Mouse (Mus musculus) gastrocnemius, adult 8-10 months (tissue): Measurements from ENCODE around the gene Leo1. TPM values are rescaled to one million over a fixed set of nuclear protein-coding genes. Genes with fewer than 3 reads are reported as not detected.
A peak's percentile ranks its signal among the peaks of the same experiment; 100 is the strongest.

Experiments used
- DNase-seq, 2 experiments: peaks; one replicate each; pipeline ENCODE4 v3.0.0; 2022; ENCODE audit warnings: low spot score in 2 of 2
- total RNA-seq, 4 experiments: library from RNA; stranded (reverse); gene quantifications; 2 replicates each; pipeline ENCODE4 v1.2.4; 2022

The Leo1 gene
- 10 to 100 TPM; 14.8 to 23.2 (median 22.2) TPM for total RNA-seq

DNA sequence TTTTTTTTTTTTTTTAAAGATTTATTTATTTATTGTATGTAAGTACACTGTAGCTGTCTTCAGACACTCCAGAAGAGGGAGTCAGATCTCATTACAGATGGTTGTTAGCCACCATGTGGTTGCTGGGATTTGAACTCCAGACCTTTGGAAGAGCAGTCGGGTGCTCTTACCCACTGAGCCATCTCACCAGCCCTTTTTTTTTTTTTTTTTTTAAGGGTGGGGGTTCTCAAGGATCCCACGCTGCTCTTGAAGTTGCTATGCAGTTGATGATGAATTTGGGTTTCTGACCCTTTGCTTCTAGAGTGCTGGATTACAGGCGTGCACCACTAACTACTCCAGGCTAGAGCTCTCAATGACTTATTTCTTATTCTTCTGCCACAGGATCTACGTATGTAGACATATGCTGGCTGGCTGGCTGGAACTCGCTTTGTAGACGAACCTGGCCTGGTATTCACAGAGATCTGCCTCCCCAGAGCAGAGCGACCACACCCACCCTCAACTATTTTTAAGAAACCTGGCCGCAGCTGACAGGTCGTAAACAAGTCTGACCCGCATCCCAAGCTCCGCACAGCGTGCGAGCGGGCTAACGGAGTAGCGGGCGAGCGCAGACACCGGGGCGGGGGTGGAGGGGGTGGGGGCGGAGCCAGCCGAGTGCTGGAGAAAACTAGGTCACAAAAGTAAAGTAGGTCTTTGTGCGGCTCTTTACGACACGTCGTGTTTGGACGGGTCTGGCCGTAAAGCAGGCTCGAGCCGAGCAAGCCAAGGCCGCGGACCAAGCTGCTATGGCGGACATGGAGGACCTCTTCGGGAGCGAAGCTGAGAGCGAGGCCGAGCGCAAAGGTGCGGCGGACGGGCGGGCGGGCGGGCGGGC is at the start of gene Leo1:
Gene Leo1, plus strand, starts transcription at position 729 of the 871 bp plus-strand sequence.
- DNase-seq = peak; percentile 64 to 78

DNA sequence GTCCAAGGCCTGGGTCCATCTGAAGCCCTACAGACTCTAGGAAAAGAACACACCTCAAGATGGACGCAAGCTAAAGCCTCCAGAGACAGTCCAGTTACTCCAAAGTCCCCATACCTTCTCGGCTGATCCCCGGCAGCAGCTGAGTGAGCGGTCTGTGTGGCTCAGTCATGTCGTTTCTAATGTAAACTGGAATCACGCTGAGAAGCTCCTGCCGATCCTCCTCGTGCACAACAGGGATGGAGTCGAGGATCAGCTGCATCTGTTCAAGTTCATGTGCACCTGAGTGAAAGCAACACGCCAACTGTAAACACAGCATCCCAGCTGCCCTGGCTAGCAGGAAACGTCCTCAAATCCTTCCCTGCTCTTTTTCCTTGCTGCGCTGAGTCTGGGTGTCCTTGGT is 48.1 kb upstream of the Leo1 start:
- no peak for DNase-seq

DNA sequence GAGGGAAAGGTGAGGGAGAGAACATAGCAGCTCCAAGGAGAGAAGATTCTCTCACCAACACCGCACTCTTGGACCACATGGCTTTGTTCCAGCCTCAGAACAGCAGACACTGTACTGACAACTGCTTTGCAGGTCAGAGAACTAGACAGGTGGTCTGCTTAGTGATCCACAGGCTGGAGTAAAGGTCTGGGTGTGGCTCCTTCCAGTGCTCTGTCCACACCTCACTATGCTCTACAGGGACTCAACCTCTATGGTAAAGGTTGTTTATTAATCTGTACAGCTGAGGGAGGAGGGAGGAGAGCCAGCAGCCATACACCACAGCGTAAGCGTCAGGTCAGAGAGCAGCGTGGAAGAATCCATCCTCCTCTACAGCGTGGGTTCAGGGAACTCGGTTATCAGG is 45.4 kb upstream of the Leo1 start:
- DNase-seq = no peak

DNA sequence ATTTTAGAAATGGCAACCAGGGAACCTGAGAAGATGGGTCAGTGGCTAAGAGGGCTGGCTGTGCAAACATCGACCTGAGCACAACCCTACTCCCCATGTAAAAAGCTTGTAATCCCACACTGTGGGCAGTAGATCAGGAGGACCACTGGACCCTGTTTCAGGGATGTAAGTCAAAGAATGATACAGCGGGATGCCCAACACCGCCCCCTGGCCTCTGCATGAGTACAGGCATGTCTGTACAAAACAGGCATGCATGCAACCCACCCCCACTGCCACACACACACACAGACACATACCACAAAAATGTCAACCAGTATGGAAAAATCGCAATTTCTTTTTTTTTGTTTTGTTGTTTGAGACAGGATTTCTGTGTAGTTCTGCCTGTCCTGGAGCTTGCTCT is 42.3 kb upstream of the Leo1 start:
- no peak for DNase-seq

DNA sequence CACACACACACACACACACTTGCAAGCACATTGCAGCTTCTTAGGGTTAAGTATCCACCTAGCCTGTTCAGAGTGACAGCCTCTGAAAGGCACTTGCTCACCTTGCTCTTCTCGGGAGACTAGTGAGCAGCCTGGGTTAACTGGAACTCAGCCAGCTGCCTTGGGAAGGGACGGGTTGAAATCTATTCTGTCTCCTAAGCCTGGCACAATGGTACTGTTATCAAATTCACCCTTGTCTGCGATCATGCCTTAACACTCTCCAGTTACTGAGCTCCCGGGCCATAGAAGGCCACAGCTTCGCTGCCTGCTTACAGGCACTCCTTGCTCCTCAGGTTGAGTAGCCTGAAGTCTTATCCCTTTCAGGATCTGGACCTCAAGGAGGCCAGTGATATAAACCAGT is 40.7 kb upstream of the Leo1 start:
- no peak for DNase-seq

DNA sequence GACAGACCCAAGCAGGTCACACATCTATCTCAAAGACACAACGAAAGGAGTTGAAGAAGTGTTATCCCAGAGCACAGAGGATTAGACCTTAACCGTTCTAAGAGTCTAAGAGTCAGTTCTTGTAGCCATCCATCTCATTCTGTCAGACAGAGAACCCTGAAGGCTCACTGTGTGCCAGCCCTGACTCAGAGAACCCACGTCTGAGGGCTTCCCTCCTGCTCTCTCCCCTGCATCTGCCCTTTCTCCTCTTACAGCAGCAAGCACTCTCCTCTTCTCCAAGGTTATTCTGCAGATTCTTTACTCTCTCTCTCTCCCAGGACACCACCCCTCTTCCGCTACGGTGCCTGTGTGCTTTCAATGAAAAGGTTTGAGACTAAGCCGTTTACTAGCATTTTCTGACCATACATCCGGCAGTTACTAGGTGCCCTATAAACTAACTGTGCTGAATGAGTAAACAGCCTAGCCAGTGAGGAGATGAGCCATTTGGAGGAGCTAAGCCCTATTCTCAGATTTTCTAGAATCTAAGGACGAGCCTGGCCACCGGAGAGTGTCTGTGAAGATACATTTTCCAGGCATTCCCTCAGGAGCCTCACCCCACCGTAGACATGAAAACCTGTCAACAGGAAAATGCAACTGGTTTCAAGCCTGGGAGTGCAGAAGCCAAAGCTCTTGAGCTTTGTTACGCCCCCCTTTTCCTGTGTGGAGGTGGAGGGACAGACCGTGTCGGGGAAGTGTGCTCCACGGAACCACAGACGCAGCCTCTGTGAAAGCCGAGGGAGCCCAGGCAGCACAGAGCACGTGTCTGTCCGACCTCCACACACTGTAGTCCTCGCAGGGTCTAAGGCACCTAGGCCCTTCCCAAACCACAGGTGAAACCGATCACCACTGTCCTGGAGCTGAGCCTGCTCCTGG is 39.5 kb upstream of the Leo1 start:
- DNase-seq = no peak

DNA sequence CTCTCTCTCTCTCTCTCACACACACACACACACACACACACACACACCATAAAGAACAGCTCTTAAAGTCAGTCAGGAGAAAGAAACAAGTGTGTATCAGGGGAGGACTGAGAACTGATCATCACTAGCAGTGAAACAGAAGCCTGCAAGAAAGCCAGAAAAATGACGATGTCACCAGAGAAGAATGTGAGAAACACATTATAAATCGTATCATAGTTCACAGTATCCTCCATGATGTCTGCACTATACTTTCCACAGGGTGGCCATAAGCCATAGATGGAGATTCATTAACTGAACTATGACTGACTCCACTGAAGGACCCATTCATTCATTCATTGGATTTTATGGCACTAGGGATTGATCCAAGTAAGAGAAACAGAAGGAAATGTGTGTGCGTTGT is 37.8 kb upstream of the Leo1 start:
- DNase-seq = no peak

DNA sequence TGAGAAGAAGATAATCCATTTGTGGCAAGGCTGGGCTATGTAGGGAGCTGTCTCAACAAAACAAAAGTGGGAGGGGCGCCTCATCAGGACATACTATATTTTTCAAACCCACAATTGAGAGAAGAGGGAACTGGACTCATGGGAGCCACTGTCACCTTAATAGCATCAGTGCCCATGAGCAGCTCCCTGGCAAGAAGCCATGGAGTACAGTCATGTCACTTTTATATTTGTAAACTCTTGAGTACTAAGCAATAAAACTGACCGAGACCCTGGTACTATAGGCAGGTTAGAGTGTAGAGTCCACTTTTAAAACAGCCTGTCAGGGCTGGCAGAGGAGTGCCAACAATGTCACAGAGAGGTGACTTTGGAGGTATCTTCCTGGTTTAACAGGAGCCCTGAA is 35.2 kb upstream of the Leo1 start:
- no peak for DNase-seq

DNA sequence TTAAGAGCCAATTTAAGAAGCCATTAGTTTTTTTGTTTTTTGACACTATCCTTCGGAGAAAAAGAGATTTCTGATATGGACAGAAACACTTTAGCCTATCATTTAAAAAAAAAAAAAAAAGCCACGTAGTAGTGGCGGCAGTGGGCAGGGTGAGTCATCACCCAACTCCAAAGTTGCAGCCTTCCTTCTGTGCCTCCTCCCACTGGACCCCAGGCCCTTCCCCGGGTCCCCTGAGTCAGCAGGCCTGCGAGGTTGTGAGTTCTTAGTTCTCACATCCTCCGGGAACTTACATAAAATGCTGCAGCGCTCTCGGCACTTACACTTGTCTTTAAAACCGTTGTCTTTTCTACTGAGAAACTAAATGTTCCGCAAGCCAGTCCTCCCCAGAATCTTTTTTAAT is 33.5 kb upstream of the Leo1 start:
- DNase-seq = no peak

DNA sequence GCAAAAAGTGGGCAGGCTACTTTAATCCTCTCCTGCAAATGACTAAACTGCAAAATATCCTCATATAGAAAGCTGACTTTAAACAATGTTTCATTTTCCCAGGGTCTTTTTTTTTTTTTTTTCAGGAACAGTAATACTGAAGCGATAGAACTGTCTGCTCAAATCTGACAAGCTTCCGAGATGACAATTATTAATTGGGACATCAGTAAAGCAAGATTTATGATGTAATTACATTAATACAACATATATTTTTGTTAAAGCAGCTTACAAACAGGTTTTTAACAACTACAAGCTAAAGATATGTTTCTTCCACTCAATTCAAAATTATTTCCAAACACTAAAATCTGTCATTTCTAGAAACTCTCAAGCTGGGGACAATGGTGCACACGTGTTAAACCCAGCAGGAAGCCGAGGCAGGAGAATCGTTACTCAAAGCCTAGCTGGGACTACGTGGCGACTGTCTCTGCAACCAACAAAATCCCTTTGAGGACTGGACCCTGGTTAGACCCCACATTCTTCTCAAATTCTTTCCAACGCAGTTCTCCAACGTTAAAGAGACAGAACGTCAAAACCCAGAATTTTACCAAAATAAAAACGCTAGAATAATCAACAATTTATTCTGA is 33.0 kb upstream of the Leo1 start:
- DNase-seq = no peak

DNA sequence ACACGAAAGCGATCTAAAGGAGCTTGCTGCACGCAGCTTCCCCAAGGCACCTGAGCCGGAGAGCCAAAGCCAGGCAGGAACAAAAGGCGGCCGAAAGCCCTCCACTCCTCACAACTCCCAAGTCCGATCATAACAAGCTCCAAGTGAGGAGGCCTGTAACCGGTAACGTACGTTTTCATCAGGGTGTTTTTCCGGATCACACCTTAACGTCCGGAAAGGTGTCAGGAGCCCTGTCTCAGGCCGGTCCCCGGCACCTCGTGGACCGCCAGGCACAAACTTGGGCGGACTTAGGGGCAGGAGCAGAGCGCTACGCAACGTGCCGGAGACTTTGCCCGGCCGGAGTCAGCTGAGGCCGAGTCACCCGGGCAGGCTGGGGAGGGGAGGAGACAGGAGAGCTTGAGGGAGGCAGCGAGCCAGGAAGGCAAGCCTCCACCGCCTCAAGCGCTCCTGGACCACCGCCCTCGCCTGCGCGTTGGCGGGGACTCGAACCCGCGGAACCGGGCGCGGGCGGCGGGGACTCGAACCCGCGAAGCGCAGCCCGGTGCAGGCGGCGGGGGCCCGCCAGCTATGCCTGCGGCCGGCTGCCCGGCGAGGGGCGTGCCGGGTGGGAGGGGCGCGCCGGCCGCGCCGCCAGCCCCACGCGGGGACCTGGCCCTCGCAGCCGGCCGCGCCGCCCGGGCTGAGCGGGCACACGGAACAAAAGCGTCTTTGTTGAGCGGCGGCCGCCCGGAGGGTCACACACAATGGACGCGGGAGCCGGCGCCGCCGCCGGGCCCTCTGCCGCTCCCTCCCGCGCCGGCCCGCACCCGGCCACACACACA is 32.1 kb upstream of the Leo1 start:
- DNase-seq = peak; percentile 60 to 77

DNA sequence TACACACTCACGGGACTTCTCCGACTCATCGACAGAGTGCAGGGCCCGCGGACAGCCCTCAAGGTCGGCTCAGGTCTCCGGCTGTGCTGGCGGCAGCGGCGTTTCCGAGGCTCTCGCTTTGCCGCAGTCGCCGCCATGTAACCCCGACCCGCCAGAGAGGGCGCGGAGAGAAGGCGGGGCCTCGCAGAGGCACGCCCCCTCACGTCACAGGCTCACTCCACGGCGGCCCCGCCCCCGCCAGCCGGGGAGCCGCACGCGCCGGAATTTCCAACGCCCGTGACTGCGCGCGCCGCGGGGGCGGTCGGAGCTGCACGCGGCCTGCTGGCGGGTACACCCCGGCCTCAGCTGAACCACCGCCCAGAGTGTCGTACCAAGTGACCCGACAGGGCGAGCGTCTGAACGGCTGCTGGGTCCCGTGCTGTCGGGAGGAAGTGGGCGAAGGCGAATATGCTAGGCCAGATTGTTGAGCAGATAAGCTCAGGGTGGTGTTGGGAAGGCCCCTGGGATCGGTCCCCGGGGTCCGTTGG is 31.4 kb upstream of the Leo1 start, which contains the start of gene Mapk6:
Gene Mapk6, minus strand, starts transcription at position 154 of the 527 bp plus-strand sequence.
- DNase-seq = peak; percentile 97 to 98

DNA sequence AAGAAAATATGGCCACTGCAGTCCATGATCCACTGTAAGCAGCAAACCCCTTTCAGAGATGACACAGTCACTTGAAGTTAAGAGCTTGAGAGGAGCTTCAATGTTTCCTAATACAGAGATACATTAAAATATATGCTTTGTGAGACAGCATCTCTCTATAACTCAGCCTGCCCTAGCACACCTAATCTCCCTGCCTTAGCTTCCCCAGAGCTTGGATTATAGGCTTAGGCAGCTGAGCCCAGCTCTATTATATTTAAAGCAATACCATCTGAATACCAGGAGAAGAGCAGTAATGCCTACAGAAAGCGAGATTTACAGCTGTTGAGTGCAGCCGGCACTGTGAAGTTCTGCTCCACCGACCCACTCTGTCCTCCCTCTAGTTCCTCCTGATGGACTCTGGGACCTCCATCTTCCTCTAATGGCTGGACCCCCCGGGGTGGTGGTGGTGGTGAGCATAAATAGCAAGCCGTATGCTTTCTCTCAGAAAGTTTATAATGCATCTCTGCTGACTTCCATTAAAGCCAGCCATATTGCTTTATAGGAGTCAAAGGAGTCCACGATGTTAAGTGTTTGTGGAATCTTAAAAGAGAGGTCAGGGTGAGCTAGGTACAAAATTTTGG is 30.3 kb upstream of the Leo1 start:
- no peak for DNase-seq

DNA sequence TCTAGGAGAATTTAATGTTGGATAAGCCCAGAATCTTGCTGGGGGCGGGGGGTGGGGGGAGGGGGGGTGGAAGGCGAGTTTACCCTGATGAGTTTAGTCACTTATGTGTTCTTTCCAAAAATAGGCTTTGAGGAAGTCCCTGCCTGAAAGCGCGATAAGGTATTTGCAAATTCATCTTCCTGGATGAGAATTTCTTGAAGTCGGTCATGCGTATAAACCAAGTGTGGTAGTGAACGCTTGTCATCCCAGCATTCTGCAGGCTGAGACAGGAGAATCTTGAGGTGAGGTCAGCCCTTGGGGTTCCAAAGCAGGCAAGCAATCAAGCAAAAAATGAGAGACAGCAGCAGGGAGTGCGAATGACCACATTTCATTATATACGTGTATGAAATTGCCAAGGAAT is 29.7 kb upstream of the Leo1 start:
- DNase-seq = no peak

DNA sequence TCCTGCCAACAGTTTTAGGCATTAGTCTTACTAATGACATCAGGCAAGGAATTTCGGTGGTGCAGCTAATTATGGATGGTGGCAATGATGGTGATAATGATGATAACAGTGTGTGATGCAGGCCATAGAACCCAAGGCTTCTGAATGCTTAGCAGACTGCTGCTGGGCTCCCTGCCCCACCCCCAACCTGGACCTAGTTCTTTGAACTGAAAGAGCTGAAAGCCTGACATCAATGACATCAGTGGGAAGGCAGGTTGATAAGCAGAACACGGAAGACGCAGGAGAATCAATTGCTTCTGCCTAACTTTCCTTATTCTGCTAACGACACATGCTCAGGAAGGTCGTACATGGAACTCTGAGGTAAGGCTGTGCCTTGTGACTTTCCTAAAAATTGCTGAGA is 28.1 kb upstream of the Leo1 start:
- DNase-seq = no peak

DNA sequence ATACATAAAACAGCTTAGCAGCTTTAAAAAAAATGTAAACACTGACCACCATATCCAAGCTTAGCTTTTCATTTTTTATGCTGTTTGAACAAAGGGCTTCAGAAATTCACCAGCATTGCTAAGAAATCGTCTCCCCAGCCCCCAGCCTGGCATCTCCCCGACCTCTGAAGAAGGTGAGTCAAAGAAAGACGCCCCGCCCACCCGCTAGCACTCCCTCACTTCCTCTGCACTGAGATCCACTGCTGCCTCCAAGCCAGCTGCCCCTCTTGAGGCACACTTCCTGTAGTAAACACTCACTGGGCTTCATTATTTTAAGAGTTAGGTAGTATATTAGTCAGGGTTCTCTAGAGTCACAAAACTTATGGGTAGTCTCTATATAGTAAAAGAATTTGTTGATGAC is 27.1 kb upstream of the Leo1 start:
- DNase-seq = no peak

DNA sequence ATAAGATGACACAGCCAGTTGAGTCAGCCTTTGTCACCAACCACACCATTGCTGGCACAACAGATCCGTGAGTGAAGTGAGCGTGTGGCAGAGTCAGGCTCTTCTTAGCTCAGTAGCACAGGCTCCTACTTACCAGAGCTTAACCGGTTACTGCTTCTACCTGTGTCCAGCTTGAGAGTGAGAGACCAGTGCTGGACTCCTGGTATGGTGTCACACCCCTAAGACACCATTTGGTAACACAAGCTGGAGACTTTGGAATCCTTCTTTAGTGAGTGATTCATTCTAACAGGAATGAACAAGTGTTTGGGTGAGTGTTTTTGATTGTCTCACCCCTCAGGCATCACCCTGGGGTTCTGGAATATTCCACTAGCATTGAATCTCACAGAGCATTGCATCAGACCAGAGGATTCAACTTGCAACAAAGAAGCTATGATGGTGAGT is 19.1 kb upstream of the Leo1 start:
- no peak for DNase-seq

DNA sequence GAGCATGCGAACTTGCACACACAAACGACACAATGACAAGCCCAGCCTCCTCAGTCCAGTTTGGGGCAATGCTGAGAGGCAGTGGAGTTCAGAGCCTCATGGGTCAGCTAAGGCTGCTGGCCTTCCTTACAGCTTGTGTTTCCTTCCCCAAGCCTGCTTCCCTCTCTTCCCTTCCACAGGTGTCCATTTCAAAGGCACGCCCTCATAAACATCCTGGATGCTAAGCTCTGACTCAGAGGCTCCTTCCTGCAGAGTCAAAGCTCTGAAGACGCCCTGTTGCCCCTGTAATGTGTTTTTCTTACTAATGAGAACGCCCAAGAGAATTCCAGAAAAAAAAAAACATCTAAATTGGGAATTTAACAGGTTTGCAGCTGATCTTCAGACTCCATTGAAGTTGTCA is 17.6 kb upstream of the Leo1 start:
- DNase-seq = no peak

DNA sequence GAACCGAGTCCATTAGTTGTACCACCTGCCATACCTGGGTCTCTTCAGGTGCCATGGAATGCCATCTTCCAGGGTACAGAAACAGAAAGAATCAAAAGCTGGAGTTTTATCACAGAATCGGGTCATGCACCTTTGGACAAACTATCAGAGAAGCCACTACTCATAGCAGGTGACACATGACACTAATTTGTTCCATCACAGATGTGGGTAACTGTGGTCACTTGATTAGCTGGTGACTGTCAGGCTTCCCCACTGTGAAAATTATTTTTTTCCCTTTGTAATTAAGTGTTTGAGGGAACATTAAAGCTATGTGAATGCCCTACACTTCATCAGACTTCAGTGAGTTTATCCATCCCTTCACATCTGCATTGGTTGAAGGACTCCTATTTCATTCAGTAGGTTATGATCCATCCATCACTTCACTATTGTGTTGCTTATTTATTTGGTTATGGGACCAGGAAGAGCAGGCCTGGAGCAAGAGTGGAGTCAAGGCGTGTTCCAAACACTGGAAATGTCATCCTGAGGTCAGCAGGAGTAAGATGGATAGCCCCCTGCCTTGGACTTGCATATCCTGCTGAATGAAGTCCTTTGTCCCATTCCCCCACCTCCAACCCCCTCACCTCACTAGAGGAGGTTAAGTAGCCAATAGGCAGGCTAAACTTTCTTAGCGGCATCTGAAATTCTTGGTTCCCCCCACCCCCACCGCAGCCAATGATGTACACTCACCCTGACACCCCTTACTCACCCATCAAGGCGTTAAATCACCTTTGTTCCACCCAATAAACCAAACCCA is 16.8 kb upstream of the Leo1 start:
- DNase-seq = no peak
